Mouse (Mus musculus): ENCODE data around the gene Rorc.

DNA sequence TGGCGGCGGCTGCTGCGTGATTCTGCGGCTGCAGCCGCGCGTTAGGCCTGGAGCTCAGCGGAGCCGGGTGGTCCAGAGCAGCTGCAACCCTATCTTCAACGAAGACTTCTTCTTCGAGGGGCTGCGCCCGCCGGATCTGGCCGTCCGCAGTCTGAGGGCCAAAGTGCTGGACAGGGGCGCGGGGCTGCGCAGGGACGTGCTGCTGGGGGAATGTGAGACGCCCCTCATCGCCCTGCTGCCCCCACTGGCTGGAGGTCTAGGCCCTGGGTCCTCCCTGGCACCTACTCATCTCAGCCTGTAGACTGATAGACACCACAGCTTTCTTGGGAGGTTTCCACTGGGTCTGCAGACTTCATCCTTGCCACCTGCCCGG lies 8.5 kb upstream of the Rorc start:
- TF ChIP-seq MAZ (IDR thresholded peaks at IDR 0.05; ENCODE audit: low read depth, low read length) (no peak), MAX (IDR thresholded peaks at IDR 0.05; ENCODE audit: low read length) (no peak), ELF1 (IDR thresholded peaks at IDR 0.05; ENCODE audit: low read depth, low read length) (no peak), RCOR1 (IDR thresholded peaks at IDR 0.05; ENCODE audit: low read depth, low read length) (no peak), POLR2A (IDR thresholded peaks at IDR 0.05; ENCODE audit: control insufficient read depth in 1 of 2, insufficient read depth in 1 of 2, low read depth in 1 of 2, low read length in 2 of 2, poor library complexity in 1 of 2) (no peak), CTCF (IDR thresholded peaks at IDR 0.05 in 2 of 3, conservative IDR thresholded peaks at IDR 0.05 in 1 of 3; ENCODE audit: control insufficient read depth in 1 of 3, insufficient read depth in 1 of 3, low read depth in 2 of 3, low read length in 3 of 3, poor library complexity in 1 of 3, severe bottlenecking in 1 of 3) (no peak), EP300 (IDR thresholded peaks at IDR 0.05; ENCODE audit: low read depth in 1 of 2, low read length in 2 of 2) (no peak), SIN3A (IDR thresholded peaks at IDR 0.05; ENCODE audit: low read length) (no peak)

Measured in MEL (cell line).